ENCODE assay signal across 9 mouse cellular contexts in genomic region chr5:113142486-113142885, GRCm38 (mm10).
DNase-seq lines count a peak whose midpoint lies in the region; ATAC-seq and TF ChIP-seq lines count a peak whose summit lies in the region.
"Had no signal": no experiment of that assay in that cellular context is flagged by ENCODE, and none has a peak within 500 bp of the region (broad histone marks: within the 10 kb centered on the region; RNA-seq: fewer than 3 reads in every experiment).

No protein-coding gene starts in this region.

- H3K9me3 ChIP-seq in heart, postnatal 0 days (replicated peaks; ENCODE audit: control insufficient read depth, low read length), result 0 out of 2 replicates have a peak, but pooled peaks cover 5% of the 10 kb centered on the region

- H3K9ac ChIP-seq in heart, postnatal 0 days (replicated peaks; ENCODE audit: low read depth, low read length), result no peak overlapping the region

- intact Hi-C loops in left cerebral cortex, postnatal 14 days (cut with DNase I), result no loop called here

- H3K4me2 ChIP-seq in heart, postnatal 0 days (ENCODE audit: low read depth, low read length), result peak overlapping the region; percentile 10; the same call in 1 of the 2 replicates

- no peak for TF ChIP-seq POLR2A in thymus, adult 2 months (IDR thresholded peaks at IDR 0.05; ENCODE audit: control insufficient read depth, extremely low read depth, insufficient read depth, low read length, poor library complexity)

- peak overlapping the region; percentile 17 for H3K27ac ChIP-seq in heart, postnatal 0 days (ENCODE audit: low read depth)
- no peak overlapping the region for H3K27ac ChIP-seq in thymus, adult 2 months (ENCODE audit: control insufficient read depth, insufficient read depth, low read length)

- TF ChIP-seq EP300 in heart, postnatal 0 days (IDR thresholded peaks at IDR 0.05; ENCODE audit: low read depth), result 0 out of 2 replicates have a peak, but pooled peaks have one; percentile 23

- no peak overlapping the region for H3K4me3 ChIP-seq in heart, postnatal 0 days (ENCODE audit: low read depth, low read length)
- no peak overlapping the region for H3K4me3 ChIP-seq in thymus, adult 2 months (ENCODE audit: control insufficient read depth, insufficient read depth, low read length)
- H3K4me3 ChIP-seq: erythroblast, embryonic 14.5 days had no signal

- DNase-seq in retina, adult 2 months (ENCODE audit: low read depth, low spot score), result peak; percentile 49
- no peak for DNase-seq in retina, embryonic 14.5 days (ENCODE audit: low spot score)
- peak; percentile 85 for DNase-seq in heart, postnatal 0 days (ENCODE audit: low spot score)
- peak; percentile 87 to 94 for DNase-seq in left cerebral cortex, postnatal 14 days (ENCODE audit: low spot score in 2 of 2)
- peak; percentile 95 for DNase-seq in telencephalon, adult 2 months (ENCODE audit: low read depth, low spot score)
- DNase-seq in thymus, postnatal 4 days, result no peak
- no peak for DNase-seq in Muller cell, postnatal 12 days (ENCODE audit: inconsistent ontology term)
- no peak for DNase-seq in thymus, adult 2 months

- no peaks in the 10 kb centered on the region for H3K27me3 ChIP-seq in heart, postnatal 0 days (ENCODE audit: control insufficient read depth, insufficient read depth, low read length)
- no peaks in the 10 kb centered on the region for H3K27me3 ChIP-seq in thymus, adult 2 months (ENCODE audit: control insufficient read depth, insufficient read depth, low read length)

- peaks cover 17% of the 10 kb centered on the region; the same call in 1 of the 2 replicates for H3K4me1 ChIP-seq in heart, postnatal 0 days (ENCODE audit: control insufficient read depth, insufficient read depth)
- peaks cover 15% of the 10 kb centered on the region for H3K4me1 ChIP-seq in thymus, adult 2 months (replicated peaks; ENCODE audit: control insufficient read depth, insufficient read depth, low read length)

- WGBS in heart, postnatal 0 days, result 8% methylated on average over 11 of the region's 11 CpGs
- 74% methylated on average over 11 of the region's 11 CpGs for WGBS in thymus, adult 2 months

- peak; percentile 53 for ATAC-seq in heart, postnatal 0 days (ENCODE audit: insufficient read depth, low read depth)

- TF ChIP-seq CTCF in heart, postnatal 0 days (IDR thresholded peaks at IDR 0.05; ENCODE audit: low read depth), result no peak
- TF ChIP-seq CTCF in thymus, adult 2 months (IDR thresholded peaks at IDR 0.05; ENCODE audit: borderline replicate concordance, control insufficient read depth, extremely low read depth, insufficient read depth, low read length, poor library complexity), result no peak

- H3K36me3 ChIP-seq in heart, postnatal 0 days (replicated peaks; ENCODE audit: control insufficient read depth, insufficient read depth, low read length), result no peaks in the 10 kb centered on the region
- H3K36me3 ChIP-seq in thymus, adult 2 months (ENCODE audit: control insufficient read depth, insufficient read depth, low read length), result no peaks in the 10 kb centered on the region

Comparison
In these comparisons a context has a peak if more than half of its experiments do, and no peak if none do; other contexts are left out.
1. DNase-seq: peak in retina, adult 2 months (single experiment), heart, postnatal 0 days (single experiment), left cerebral cortex, postnatal 14 days (2 of 2) and telencephalon, adult 2 months (single experiment); none in retina, embryonic 14.5 days (single experiment), thymus, postnatal 4 days (single experiment), Muller cell, postnatal 12 days (single experiment) and thymus, adult 2 months (single experiment).